Mouse (Mus musculus) right cerebral cortex, postnatal 4 days (tissue): ENCODE measurements at regions not wholly inside any gene's neighbourhood (a gene's known extent, or its start where the extent isn't known, plus 50 kb on each side); places are given as distances from the start of the nearest gene placed in this dataset.

Source experiments
- DNase-seq: peaks from one replicate; pipeline ENCODE4 v3.0.0-alpha.2; 2022

DNA sequence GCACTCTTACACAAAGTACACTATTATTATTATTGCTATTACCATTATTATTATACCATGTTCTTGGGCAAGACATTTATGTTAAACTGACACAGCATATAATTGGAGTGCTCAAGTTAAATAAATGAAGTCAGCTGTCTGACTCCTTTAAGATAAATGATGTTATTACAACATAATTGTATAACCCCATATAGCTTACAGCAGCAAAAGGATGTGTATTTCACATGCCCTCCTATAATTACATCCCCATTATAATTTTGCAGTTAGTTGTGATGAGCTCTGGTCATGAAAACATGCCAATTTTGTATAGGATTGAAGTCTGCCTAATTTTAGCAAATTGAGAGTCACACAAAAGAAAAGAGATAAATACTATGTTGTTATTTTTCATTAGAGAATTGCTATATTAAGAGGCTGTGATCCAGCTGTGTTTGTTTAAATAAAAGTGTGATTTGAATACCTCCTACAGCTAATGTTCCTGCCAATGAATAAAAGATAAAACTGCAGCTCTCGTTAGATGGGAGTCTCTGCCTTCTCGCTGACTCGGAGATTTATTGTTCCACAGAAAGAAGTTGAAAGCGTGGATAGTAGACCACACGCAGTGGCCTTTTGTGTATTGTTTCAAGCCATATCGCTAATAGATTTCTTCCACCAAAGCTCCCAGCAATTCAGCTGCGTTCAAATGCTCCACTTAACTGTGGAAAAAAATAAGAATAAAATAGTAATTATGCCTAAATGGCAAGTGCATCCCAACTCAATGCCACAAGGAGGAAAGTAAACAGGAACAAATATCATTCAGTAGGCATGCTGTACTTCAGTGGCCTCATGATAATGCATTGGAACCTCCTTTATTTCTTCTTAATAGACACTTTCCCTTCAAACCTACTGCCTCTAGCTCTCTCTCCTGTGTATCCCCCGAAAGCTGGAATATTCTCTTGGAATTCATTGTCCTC lies 194.9 kb upstream of the Gm10192 start:
- DNase-seq = no peak

DNA sequence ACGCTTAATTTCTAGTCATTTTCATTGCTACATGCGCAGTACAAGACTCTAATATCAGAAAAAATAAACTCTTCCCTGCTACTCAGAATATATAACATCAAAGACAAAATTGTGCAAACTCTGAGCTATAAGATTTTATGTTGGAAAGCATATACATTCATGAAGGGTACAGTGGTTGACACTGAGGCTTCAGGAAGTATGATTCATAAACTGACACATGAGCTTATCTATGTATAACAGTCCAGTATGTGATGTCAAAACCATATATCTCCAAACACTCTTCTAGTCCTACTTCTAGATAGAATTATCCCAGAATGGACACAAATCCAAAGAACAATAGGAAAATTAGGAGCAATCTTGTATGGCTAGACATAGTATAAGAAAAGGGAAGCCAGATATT lies 177.5 kb upstream of the Gm10192 start:
- DNase-seq = no peak

DNA sequence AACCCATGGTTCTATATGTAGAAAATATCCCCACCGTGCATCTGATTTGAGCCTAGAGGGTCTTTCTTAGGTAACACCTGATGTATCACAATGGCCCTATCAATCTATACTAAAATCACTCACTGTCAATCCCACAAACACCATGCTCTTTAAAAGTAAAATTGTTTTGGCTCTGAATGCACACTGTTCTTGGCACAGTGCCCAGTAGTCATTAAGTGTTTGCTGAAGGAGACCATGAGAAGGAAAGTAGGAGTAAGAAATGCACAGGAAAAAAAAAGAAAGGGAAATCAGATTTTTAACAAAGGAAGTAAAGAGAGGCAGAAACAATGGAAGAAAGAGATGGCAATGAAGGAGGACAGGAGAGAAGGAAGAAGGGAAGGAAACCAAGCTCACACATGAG lies 175.0 kb upstream of the Gm10192 start:
- DNase-seq = no peak

DNA sequence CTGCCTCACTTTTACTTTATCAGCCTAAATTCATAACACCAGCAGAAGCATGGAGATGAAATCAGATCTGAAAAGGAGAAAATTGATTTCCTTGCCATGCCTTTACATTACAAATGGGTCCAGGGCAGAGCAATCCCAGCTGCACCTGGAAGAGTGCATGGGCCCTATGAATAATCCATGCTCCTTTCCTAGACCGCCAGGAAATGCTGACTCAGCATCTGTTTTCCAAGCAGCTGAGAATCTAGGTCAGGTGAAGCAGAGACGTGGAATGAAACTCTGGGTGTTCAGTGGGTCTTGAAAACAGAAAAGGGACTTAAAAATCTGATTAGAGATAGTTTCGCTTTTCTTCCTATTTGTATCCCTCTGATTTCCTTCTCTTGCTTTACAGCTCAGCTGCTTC lies 163.8 kb upstream of the Gm10192 start:
- DNase-seq = no peak

DNA sequence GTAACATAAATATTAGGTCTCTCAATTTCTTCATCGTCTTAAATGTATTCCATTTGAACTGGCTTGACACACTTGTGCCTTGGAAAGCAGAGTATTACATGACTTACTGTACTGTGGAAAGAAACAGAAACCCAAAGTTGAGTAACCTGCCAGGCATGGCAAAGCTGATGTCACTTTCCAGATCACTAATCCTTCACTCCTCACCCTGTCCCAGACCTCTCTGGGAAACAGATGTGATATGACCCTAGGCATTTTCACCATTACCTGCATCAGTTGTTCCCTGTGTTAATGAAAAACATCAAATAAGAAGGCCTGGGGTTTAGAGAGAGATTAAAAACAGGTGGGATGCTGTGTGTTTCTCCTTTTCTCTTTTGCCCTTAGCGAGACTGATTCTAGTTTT lies 161.4 kb upstream of the Gm10192 start:
- no peak for DNase-seq

DNA sequence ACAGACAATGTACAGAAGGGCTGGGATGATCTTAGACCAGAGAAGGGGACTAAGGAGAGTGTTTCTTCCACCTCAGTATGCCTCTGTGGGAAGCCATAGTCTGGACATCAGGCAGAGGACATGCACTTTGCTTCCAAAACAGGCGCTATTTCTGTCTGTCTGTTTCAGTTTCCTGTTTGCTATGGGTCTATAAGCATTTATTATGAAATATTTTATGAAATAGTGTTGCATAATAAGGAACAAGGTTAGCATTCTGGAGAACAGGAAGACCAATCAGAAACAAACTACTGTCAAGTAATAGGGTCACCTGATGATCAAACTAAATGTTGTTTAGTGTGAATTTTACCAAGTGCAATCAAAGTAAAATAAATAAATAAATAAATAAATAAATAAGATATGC lies 160.4 kb upstream of the Gm10192 start:
- DNase-seq = no peak
